Mouse (Mus musculus): Measurements from ENCODE around the gene Pdcd6. TPM values are rescaled to one million over a fixed set of nuclear protein-coding genes. Genes with fewer than 3 reads are reported as not detected.

Gene Pdcd6
- total RNA-seq, 2 experiments from 2014 or later = 72.6 to 73.5 TPM

DNA sequence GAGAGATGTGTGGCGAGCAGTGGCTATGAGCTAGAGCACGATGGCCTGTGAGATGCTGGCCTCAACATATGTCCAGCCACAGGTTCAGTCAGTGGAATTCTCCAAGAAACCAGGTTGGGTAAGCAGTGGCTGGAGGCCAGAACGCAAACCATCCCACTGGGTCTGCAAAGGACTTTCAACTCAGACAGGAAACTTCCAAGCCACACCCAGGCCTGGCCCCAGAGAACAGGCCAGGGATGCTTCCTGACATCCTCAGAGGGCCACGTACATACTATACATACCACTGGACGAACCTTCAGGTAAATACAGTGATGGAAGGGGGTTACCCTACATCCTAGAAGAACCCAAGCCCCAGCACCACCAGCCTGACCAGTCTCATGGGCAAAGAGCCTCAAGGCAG, 27.7 kb downstream of the Pdcd6 start:
- DNase-seq (ENCODE audit: low spot score in 2 of 2) = no peak

GRCm38 (mm10) chr13:74282299-74282698, 35.1 kb downstream of the Pdcd6 start:
- no peak for DNase-seq (ENCODE audit: low spot score in 2 of 2)

DNA sequence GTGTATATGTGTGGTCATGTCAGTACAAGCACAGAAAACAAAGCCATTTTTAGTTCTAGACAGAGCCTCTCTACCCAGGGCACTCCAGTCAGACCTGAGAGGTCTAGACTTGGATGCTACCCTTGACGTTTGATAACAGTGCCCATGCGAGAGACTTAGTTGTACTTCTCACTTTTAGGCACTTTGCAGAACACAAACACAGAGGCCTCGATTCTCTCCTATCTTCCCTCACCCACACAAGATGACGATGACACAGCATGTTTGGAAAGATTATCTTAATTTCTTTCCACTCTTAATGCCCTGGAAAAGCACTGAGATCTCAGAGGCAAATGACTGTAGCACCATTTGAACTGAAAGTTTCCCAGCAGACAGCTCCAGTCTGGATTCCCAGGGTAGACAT, 41.7 kb downstream of the Pdcd6 start:
- no peak for DNase-seq (ENCODE audit: low spot score in 2 of 2)

- peak in 1 of 2 experiments; percentile 26 for DNase-seq (ENCODE audit: low spot score in 2 of 2)
These were observed 57.0 kb downstream of the Pdcd6 start for GRCm38 (mm10) chr13:74260231-74260992.

DNA sequence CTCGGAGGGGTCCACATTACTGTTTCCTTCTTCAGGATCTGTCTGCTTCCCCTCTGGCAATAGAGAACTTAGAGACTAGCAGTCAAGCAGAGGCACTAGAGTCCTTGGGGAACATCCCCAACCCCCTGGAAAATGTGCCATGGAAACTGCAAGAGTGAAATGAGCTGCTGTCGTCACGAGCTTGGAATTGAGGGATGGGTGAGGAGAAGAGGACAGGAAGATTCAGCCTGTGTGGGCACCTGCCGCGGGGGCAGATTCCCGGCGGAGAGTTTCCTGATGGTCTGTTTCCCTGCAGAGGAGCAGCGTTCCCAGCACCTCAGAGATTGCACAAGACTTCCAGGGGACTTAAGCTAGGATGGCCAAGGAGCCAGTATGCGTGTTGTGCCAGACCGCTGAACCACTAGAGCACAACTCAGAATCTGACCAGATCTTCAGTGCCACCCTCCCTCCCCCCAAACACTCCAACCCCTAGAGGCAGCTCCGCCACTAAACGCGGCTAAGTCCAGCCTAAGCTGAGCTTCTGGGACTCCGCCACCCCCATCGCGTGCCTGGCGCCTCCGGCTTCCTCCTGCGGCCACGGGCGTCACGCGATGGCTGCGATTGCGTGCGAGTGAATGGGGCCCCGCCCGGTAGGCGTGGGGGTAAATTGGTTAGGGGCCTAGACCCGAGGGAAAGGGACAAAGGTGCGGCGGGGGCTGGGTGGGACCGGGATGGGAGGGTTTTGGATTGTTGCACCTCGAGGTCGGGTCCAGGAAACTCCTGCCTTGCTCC, 57.7 kb downstream of the Pdcd6 start:
- peak; percentile 24 to 41 for DNase-seq (ENCODE audit: low spot score in 2 of 2)

Other genes with a start within 250 kb of the Pdcd6 start
- 1 to 10 TPM in 1 of 2 experiments, under 1 TPM in 1; 0.93 to 1.6 TPM for gene Slc9a3, start 196.1 kb downstream of the Pdcd6 start, total RNA-seq (2021)
- gene Exoc3, start 108.8 kb downstream of the Pdcd6 start, total RNA-seq (2021) = 10 to 100 TPM; 66.3 to 71.9 TPM
- gene Ahrr, start 25.2 kb downstream of the Pdcd6 start, total RNA-seq (2021) = under 1 TPM; 0.85 to 0.93 TPM
- gene Sdha, start 32.7 kb upstream of the Pdcd6 start, total RNA-seq (2021) = 100 to 1,000 TPM; 280 to 283 TPM
- 10 to 100 TPM; 63.4 to 74.2 TPM for gene Ccdc127, start 32.7 kb upstream of the Pdcd6 start, total RNA-seq (2021)
- under 1 TPM in 1 of 2 experiments, not detected in 1; 0.14 TPM for gene Lrrc14b, start 46.4 kb upstream of the Pdcd6 start, total RNA-seq (2021)
- 1 to 10 TPM; 3.5 to 5.1 TPM for gene Zfp72, start 73.3 kb upstream of the Pdcd6 start, total RNA-seq (2021)
- gene Ftl1-ps1, start 82.1 kb upstream of the Pdcd6 start, total RNA-seq (2021) = 100 to 1,000 TPM; 263 to 269 TPM
- gene Zfp825, start 176.4 kb upstream of the Pdcd6 start, total RNA-seq (2021) = 1 to 10 TPM; 6.2 to 6.3 TPM

Measured in layer of hippocampus, postnatal 14 days (tissue).